Mouse (Mus musculus): ENCODE measurements around the gene Mark4. TPM values are rescaled to one million over a fixed set of nuclear protein-coding genes. Genes with fewer than 3 reads are reported as not detected.

Gene Mark4
- polyA plus RNA-seq, 1 experiment, result 14.1 TPM

GRCm38 (mm10) chr7:19381377-19382165 lies 77.0 kb downstream of the Mark4 start, which contains the start of gene Ercc2:
TSS of gene Ercc2 (plus strand) at chr7:19382010.
- Histone ChIP-seq H3K4me1 (ENCODE audit: control insufficient read depth, insufficient read depth, low read length) (peaks cover 3% of the 10 kb centered on the region), H3K27ac (ENCODE audit: control insufficient read depth, insufficient read depth, low read depth, low read length) (peak within 1 kb of the TSS; percentile 81), H3K36me3 (ENCODE audit: control insufficient read depth, insufficient read depth, low read length) (peaks cover 2% of the 10 kb centered on the region), H3K4me3 (ENCODE audit: control insufficient read depth, low read depth, low read length) (peak within 1 kb of the TSS; percentile 96), H3K27me3 (ENCODE audit: control insufficient read depth, insufficient read depth, low read length) (no peaks in the 10 kb centered on the region)
- TF ChIP-seq POLR2A (IDR thresholded peaks at IDR 0.05; ENCODE audit: control insufficient read depth, low read depth, low read length) (peak; percentile 75), CTCF (IDR thresholded peaks at IDR 0.05; ENCODE audit: control insufficient read depth, insufficient read depth, insufficient replicate concordance, low read depth, low read length) (no peak)

- Histone ChIP-seq H3K4me1 (ENCODE audit: control insufficient read depth, insufficient read depth, low read length) (peaks cover 5% of the 10 kb centered on the region), H3K27me3 (ENCODE audit: control insufficient read depth, insufficient read depth, low read length) (no peaks in the 10 kb centered on the region)
- TF ChIP-seq CTCF (IDR thresholded peaks at IDR 0.05; ENCODE audit: control insufficient read depth, insufficient read depth, insufficient replicate concordance, low read depth, low read length) (no peak), POLR2A (IDR thresholded peaks at IDR 0.05; ENCODE audit: control insufficient read depth, low read depth, low read length) (no peak)
Measured at GRCm38 (mm10) chr7:19378049-19378448, 80.6 kb downstream of the Mark4 start.

GRCm38 (mm10) chr7:19376019-19376418 lies 82.6 kb downstream of the Mark4 start:
- TF ChIP-seq CTCF (IDR thresholded peaks at IDR 0.05; ENCODE audit: control insufficient read depth, insufficient read depth, insufficient replicate concordance, low read depth, low read length) (no peak), POLR2A (IDR thresholded peaks at IDR 0.05; ENCODE audit: control insufficient read depth, low read depth, low read length) (no peak)
- Histone ChIP-seq H3K27me3 (ENCODE audit: control insufficient read depth, insufficient read depth, low read length) (no peaks in the 10 kb centered on the region), H3K27ac (ENCODE audit: control insufficient read depth, insufficient read depth, low read depth, low read length) (no peak overlapping the region), H3K4me3 (ENCODE audit: control insufficient read depth, low read depth, low read length) (no peak overlapping the region), H3K4me1 (ENCODE audit: control insufficient read depth, insufficient read depth, low read length) (peaks cover 6% of the 10 kb centered on the region), H3K36me3 (ENCODE audit: control insufficient read depth, insufficient read depth, low read length) (no peaks in the 10 kb centered on the region; the same call in 1 of the 2 replicates)

More at GRCm38 (mm10) chr7:19378049-19378448, 80.6 kb downstream of the Mark4 start:
- no peak overlapping the region for H3K4me3 ChIP-seq (ENCODE audit: control insufficient read depth, low read depth, low read length)
- no peak overlapping the region for H3K27ac ChIP-seq (ENCODE audit: control insufficient read depth, insufficient read depth, low read depth, low read length)
- H3K36me3 ChIP-seq (ENCODE audit: control insufficient read depth, insufficient read depth, low read length), result no peaks in the 10 kb centered on the region; the same call in 1 of the 2 replicates

- no peak overlapping the region for H3K4me3 ChIP-seq (ENCODE audit: control insufficient read depth, low read depth, low read length)
- H3K36me3 ChIP-seq (ENCODE audit: control insufficient read depth, insufficient read depth, low read length), result no peaks in the 10 kb centered on the region; the same call in 1 of the 2 replicates
- TF ChIP-seq CTCF (IDR thresholded peaks at IDR 0.05; ENCODE audit: control insufficient read depth, insufficient read depth, insufficient replicate concordance, low read depth, low read length), result no peak
- TF ChIP-seq POLR2A (IDR thresholded peaks at IDR 0.05; ENCODE audit: control insufficient read depth, low read depth, low read length), result no peak
- H3K27ac ChIP-seq (ENCODE audit: control insufficient read depth, insufficient read depth, low read depth, low read length), result no peak overlapping the region
- peaks cover 6% of the 10 kb centered on the region for H3K4me1 ChIP-seq (ENCODE audit: control insufficient read depth, insufficient read depth, low read length)
- H3K27me3 ChIP-seq (ENCODE audit: control insufficient read depth, insufficient read depth, low read length), result no peaks in the 10 kb centered on the region
Measured at GRCm38 (mm10) chr7:19375368-19375767, 83.3 kb downstream of the Mark4 start.

Other genes starting within 250 kb of the Mark4 start
- 9.5 and 16.2 TPM in 2 replicates for gene Gpr4, start 246.3 kb downstream of the Mark4 start, polyA plus RNA-seq (2012; rRNA removed)
- gene Opa3, start 230.5 kb downstream of the Mark4 start, polyA plus RNA-seq (2012; rRNA removed), result 13.6 and 14.5 TPM in 2 replicates
- gene Vasp, start 187.0 kb downstream of the Mark4 start, polyA plus RNA-seq (2012; rRNA removed), result 42.4 and 44.7 TPM in 2 replicates
- 0.20 and 0.30 TPM in 2 replicates for gene Ppm1n, start 178.8 kb downstream of the Mark4 start, polyA plus RNA-seq (2012; rRNA removed)
- gene Rtn2, start 176.2 kb downstream of the Mark4 start, polyA plus RNA-seq (2012; rRNA removed), result 15.6 and 17.4 TPM in 2 replicates
- 3.9 and 4.1 TPM in 2 replicates for gene Fosb, start 148.8 kb downstream of the Mark4 start, polyA plus RNA-seq (2012; rRNA removed)
- gene Ercc1, start 114.0 kb downstream of the Mark4 start, polyA plus RNA-seq (2012; rRNA removed), result 50.1 and 66.6 TPM in 2 replicates
- 2.8 and 3.2 TPM in 2 replicates for gene Cd3eap, start 99.3 kb downstream of the Mark4 start, polyA plus RNA-seq (2012; rRNA removed)
- 49.5 and 71.4 TPM in 2 replicates for gene Ppp1r13l, start 99.1 kb downstream of the Mark4 start, polyA plus RNA-seq (2012; rRNA removed)
- 50.6 and 53.3 TPM in 2 replicates for gene Ercc2, start 76.8 kb downstream of the Mark4 start, polyA plus RNA-seq (2012; rRNA removed)
- 33.3 and 39.9 TPM in 2 replicates for gene Klc3, start 54.7 kb downstream of the Mark4 start, polyA plus RNA-seq (2012; rRNA removed)
- gene Ckm, start 54.0 kb downstream of the Mark4 start, polyA plus RNA-seq (2012; rRNA removed), result 2.4 and 8.7 TPM in 2 replicates
- 26.1 and 27.2 TPM in 2 replicates for gene Exoc3l2, start 4.5 kb upstream of the Mark4 start, polyA plus RNA-seq (2012; rRNA removed)
- gene Bloc1s3, start 49.5 kb upstream of the Mark4 start, polyA plus RNA-seq (2012; rRNA removed), result 3.0 and 3.7 TPM in 2 replicates
- gene Trappc6a, start 49.6 kb upstream of the Mark4 start, polyA plus RNA-seq (2012; rRNA removed), result 61.1 and 62.1 TPM in 2 replicates
- gene Nkpd1, start 59.0 kb upstream of the Mark4 start, polyA plus RNA-seq (2012; rRNA removed), result 5.6 and 6.9 TPM in 2 replicates
- 37.3 and 48.4 TPM in 2 replicates for gene Ppp1r37, start 104.3 kb upstream of the Mark4 start, polyA plus RNA-seq (2012; rRNA removed)
- gene Zfp296, start 118.5 kb upstream of the Mark4 start, polyA plus RNA-seq (2012; rRNA removed), result 7.0 and 10.5 TPM in 2 replicates
- gene Gemin7, start 118.8 kb upstream of the Mark4 start, polyA plus RNA-seq (2012; rRNA removed), result 64.1 and 68.2 TPM in 2 replicates
- 93.7 and 99.3 TPM in 2 replicates for gene Clasrp, start 145.7 kb upstream of the Mark4 start, polyA plus RNA-seq (2012; rRNA removed)
- gene Relb, start 170.6 kb upstream of the Mark4 start, polyA plus RNA-seq (2012; rRNA removed), result 4.1 and 5.1 TPM in 2 replicates
- 81.1 and 85.6 TPM in 2 replicates for gene Clptm1, start 206.2 kb upstream of the Mark4 start, polyA plus RNA-seq (2012; rRNA removed)
- gene Apoc2, start 219.1 kb upstream of the Mark4 start, polyA plus RNA-seq (2012; rRNA removed), result 0.38 and 0.47 TPM in 2 replicates
- gene Gm44805, start 222.6 kb upstream of the Mark4 start, polyA plus RNA-seq (2012; rRNA removed), result not detected in 2 replicates
- gene Apoc4, start 222.7 kb upstream of the Mark4 start, polyA plus RNA-seq (2012; rRNA removed), result not detected in 2 replicates
- gene Apoc1, start 233.8 kb upstream of the Mark4 start, polyA plus RNA-seq (2012; rRNA removed), result 17.3 and 21.1 TPM in 2 replicates
- gene Apoe, start 240.4 kb upstream of the Mark4 start, polyA plus RNA-seq (2012; rRNA removed), result 122 and 180 TPM in 2 replicates